Mouse (Mus musculus) embryo, embryonic 10.5 days (tissue): Measurements from ENCODE around the gene Tbca.

ENCODE experiments used
- DNase-seq: peaks from one replicate; pipeline ENCODE4 v3.0.0-alpha.2; 2015; ENCODE audit warnings: low spot score

The Tbca gene

DNA sequence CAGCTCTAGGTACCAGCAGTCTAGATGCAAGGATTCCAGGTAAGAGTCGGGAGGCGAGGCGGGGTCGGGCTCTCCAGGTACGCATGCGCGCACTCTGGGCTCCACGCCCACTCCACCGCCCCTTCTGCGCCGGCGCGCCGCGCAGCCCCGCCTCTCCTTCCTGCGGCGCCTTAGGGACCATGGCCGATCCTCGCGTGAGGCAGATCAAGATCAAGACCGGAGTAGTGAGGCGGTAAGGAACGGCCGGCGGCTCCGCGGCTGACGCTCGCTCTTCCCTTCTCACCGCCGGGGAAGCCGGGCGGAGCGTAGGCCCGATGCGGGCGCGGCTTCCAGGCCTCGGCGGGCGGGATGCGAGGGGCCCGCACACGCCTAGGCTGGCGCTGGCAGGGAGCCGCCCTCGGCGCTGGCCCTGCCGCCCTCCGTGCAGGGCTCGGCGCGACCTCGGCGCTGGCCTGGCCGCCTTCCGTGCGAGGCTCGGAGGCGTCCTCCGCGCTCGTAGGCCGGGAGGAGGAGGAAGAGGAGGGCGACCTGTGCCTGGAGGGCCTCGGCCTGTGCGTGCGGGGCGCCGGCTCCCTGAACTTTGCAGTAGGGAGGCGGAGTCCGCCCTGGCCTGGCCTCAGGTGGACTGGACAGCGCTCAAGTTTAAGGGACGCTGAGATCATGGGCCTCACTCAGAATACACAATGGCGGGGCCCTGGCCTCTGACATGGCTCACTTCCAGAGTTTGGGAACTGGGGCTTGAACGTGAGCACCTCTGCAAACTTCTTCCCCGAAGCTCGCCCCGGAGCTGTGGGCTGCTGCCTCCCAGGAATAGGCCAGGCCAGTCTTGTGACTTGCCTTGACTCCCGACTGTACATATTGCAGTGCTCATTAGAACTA is at the start of gene Tbca:
Tbca (plus strand) TSS at position 140 of the 879 bp plus-strand sequence.
- DNase-seq: peak; percentile 93

DNA sequence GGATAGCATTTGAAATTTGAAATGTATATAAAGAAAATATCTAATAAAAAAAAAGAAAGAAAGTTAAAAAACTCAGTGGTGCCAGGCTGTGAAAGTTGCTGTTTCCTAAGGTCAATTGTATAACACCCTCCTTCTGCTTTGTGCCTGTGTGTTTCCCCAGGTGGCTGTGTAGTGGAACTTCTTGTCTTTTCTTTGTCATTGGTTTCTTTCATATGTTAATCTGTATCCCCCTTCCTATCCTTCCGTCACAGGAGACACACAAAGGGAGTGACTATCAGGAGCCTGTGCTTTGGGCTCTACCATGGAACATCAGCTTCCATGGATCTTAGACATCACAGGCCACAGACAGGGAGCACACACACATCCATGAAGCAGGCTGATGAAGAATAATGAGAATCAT is 43.5 kb upstream of the Tbca start:
- no peak for DNase-seq

GRCm38 (mm10) chr13:94765852-94766251 is 22.9 kb upstream of the Tbca start:
- DNase-seq: no peak

DNA sequence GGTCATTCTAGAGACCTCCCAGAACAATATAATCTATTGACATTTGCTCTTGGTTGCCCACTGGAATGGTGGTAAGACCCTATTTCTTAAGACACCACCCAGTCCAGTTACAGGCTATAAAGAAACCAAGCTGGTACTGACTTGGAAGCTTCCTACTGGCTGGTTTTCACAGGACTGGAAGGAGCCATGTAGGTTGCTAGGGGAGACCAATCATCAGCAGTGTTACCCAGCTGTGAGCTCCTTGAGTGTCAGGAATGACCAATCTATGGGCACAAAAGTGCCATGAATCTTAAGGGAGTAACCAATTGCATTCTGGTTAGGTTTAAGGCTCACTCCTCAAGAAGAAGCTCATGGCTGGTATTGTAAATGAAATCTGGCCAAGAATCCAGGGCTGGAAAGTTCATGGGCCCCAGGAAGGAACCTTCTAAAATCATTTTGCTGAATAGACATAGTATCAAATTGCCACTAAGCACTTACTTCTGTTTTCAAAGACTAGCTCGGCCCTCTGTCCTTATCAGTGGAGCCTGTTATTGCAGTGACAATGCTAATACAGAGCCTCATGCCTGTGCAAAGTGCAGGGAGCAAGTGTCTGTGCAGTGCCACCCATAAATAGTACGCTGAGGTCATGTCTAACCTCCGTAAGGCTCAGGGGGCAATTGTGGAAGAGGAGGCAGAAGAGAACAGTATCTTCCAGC is 20.1 kb upstream of the Tbca start:
- DNase-seq: no peak

DNA sequence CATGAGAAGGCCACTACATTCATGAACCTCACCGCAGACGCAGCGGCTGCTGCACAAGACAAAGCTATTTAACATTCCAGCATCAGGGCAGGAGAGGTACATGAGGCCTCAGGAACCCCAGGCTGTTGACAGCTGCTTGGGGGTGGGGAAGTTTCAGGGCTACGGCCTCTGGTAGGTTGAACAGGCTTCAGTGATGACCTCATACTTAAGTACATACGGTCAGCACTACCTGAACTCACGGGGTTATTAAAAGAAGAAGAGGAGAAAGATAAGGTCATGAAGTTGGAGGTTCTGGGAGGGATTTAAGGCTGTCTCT is 19.6 kb upstream of the Tbca start:
- DNase-seq: no peak

DNA sequence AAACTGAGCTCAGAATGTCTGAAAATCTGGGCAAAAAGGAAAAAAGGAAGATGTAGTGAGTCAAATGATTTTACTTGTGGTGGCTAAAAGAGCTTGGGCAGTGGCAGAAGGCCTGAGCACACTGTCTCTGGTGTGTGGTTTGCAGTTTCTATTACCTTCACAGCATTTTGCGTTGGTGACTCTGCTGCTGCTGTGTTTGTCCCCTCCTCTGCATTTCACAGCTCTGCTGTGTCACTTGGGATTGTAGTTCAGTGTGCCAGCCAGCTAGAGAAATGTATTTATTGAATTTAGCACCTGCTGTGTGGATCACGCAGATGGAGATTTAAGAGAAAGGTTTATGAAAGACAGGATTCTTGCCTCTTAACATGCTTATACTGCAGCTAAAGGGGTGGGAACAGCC is 1.8 kb upstream of the Tbca start:
- no peak for DNase-seq

DNA sequence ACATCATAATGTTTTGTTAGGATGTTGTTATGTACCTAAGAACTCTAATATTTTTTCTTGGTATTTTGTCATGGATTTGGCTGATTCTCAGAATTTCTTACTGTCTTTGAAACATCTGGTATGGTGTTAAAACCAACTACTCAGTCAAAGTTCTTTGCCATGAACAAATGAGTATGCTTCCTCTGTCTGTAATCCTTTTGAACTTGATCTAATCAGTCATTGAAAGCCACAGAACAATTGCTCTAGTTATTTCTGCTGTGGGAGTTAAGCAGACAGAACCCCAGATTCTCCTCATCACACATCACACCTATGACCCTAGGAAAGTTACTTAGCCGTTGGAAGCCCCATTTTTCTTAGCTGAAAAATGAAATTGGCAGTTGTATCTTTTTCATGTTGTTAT is 6.0 kb downstream of the Tbca start:
- no peak for DNase-seq

- no peak for DNase-seq
These were observed 14.9 kb downstream of the Tbca start for GRCm38 (mm10) chr13:94803480-94804057.

DNA sequence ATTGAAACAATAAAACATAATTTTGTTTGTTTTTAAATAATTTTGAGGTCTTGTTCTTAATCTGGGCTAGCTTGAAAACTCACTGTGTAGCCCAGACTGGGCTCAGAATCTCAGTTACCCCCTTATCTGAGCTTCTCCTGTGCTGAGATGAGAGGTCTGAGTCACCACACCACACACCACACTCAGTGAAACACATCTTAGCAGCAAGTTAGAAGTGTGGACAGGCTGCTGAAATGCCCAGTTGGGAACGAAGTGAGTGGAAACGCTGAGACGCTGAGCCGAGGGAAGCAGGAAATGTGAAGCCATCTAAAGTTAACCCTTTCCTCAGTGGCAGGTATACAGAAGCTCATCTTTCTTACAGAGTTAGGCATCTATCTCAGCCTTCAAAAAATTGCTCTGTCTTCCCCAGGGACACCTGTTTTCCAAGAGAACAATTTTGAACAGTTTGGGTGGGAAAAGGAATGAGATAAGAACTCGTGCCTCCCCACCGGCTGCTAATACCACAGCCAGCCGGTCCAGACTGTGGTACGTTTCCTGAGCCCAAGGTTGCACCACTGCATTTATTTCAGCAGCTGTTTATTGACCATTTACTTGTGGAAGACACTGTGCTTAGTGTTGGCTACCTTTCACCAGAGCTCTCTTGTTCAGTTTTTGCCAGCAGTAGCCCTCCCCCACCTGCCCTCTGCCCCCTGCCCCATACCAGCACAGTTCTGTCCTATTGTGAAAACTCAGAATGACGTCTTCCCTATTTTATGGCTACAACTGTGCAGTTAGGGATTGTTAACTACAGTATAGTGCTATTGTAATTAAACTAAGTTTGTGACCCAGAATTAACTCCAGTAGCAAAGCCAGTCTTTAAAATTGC is 17.8 kb downstream of the Tbca start:
- peak; percentile 25 for DNase-seq

DNA sequence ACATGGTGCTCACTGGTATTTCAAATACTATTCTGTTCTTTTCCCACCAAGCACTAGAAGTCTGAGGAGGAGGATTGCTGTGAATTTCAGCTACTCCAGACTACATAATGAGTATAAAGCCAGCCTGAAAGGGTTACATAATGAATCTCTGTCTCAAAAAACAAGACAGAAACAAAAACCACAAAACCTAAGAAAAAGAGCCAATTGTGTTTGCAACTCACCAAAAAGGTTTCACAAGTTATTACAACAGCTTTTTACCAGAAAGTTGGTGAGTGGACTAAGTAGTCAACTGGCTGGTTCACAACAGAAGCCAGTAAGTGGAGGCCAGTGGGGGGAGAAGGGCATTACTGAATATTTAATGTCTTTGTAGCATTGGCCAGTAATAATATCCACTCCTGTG is 19.9 kb downstream of the Tbca start:
- no peak for DNase-seq

- no peak for DNase-seq
These were observed 21.0 kb downstream of the Tbca start for GRCm38 (mm10) chr13:94809724-94810123.

GRCm38 (mm10) chr13:94811451-94811850 is 22.7 kb downstream of the Tbca start:
- no peak for DNase-seq

DNA sequence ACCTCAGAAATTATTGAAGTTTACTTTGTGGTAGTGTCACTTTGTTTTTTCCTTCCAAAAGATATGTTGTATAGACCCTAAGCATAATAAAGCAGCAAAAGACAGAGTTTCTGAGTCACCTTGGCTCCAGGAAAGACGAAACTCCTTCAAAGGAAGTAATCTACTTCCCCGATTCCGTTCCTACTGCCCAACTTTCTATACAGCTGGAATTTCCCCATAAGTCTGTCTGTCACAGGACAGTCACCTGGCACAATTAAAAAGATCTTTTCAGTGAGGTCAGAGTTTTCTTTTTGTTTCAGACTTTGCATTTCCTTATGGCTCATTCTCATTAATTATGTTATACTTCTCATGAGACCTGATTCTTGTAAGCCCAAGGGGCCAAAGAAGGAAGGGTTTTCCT is 25.1 kb downstream of the Tbca start:
- no peak for DNase-seq

DNA sequence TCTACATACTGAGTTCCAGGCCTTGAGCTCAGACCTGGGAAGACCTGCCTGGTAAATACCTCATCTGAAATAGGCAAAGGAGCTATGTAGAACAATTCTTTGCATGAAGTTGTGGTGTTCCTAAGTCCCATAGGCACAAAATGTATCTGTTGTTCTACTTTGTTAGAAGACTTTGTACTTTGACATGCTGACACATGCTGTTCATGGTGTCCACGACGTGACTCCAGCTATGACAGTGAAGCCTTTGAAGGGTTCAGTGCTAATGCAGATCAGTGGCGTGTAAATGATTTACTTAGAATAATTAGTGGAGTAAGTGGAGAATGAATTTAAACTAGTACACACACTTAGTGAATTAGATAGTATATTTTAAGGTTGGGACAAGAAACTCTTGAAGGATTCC is 31.8 kb downstream of the Tbca start:
- no peak for DNase-seq

GRCm38 (mm10) chr13:94820956-94821355 is 32.2 kb downstream of the Tbca start:
- DNase-seq: no peak

DNA sequence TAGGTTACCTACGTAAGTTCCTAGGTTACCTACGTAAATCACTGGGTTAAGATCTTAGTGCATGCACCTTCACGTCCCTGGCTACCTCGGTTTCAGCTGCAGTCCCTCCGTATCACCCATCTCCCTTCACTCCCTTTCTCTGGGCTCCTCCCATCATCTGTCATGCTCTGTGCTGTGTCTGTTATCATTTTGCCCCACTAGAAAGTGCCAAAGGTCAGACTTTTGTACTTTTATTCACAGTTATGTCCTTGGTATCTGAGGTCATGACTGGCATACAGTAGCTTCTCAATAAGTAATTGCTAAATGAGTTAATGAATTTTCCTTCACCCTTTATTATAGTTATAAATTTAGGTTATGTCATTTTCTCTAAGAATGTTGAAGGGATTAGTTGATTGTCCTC is 37.7 kb downstream of the Tbca start:
- no peak for DNase-seq

DNA sequence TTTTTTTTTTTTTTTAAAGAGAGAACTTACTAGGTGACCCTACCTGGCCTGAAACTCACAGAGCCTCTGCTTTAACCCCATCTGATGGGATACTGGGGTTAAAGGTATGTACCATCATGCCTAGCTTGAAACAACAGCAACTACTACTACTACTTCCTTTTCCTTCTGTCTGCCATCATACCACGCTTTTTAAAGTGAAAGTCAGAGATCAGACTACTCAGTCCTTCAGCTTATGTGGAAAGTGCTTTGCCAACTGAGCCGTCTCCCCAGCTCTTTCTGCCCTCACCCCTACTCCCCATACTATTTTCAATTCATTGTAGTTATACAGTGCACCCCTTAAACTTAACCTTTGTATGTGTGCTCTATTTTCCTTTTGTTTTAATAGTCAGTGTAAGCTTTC is 38.3 kb downstream of the Tbca start:
- DNase-seq: no peak

GRCm38 (mm10) chr13:94827847-94828246 is 39.1 kb downstream of the Tbca start:
- no peak for DNase-seq

DNA sequence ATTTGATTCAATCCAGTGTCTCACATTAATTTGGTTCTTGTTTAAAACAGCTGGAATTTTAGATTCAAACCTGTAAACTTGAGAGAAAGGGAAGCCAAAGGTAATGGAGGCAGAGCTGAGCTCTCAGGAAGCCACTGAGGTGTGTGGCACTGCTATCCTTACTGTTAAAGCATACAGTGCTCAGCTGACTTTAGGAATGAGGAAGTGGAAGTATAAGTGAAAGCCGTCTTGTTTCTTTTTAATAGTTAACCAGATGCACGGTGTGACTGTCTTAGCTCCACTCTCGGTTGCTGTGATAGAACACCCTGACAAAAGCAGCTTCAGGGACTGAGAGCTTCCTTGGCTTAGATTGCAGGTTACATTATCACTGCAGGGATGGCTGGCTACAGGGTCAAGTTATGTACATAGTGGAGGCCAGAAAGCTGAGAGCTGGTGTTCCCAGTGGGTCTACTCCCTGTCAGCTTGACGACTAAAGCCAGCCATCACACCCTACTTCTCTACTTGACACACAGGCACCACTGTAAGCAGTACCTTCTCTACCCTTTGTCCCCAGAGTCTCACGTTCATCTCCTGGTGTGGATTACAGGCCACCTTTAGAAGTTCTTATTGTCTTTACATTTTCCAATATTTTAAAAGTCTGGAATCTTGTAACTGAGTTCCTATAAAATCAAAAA is 49.5 kb downstream of the Tbca start:
- DNase-seq: no peak

- no peak for DNase-seq
These were observed 50.1 kb downstream of the Tbca start for GRCm38 (mm10) chr13:94838756-94839337.

DNA sequence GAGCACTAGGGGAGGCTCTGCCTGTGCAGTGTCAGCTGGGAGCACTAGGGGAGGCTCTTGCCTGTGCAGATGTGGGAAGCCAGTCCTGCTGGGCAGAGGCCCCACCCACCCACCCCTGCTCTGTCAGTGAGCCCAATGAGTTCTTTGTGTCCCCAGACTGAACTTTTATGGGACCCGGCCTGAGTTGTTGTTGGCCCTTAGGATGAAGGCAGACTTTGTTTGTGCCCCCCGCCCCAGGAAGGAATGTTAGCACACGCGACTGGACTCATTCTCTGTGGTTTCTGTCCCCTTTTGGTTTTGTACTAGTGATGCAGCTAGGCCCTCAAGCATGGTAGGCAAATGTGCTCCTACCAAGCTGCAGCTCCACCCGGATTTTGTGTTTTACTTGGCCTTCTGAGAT is 54.5 kb downstream of the Tbca start:
- no peak for DNase-seq
